Mouse (Mus musculus): Measurements from ENCODE around the gene Plpp1. TPM values are rescaled to one million over a fixed set of nuclear protein-coding genes. Genes with fewer than 3 reads are reported as not detected.

The Plpp1 gene
- total and polyA plus RNA-seq, 3 experiments: 0.12 to 0.15 TPM; not detected in 1

GRCm38 (mm10) chr13:112799721-112800241 lies 811 bp upstream of the Plpp1 start:
- TF ChIP-seq EP300 (IDR thresholded peaks at IDR 0.05; ENCODE audit: low read depth in 1 of 2, low read length in 2 of 2): peak; percentile 82 to 92
- TF ChIP-seq RCOR1 (IDR thresholded peaks at IDR 0.05; ENCODE audit: low read depth, low read length): peak; percentile 98
- TF ChIP-seq USF1 (IDR thresholded peaks at IDR 0.05; ENCODE audit: low read depth, low read length): no peak
- TF ChIP-seq MXI1 (IDR thresholded peaks at IDR 0.05; ENCODE audit: low read depth, low read length): 0 out of 2 replicates have a peak, but pooled peaks have one; percentile 28
- no peak for TF ChIP-seq UBTF (IDR thresholded peaks at IDR 0.05; ENCODE audit: borderline replicate concordance, insufficient read depth, low read depth, low read length)
- no peak for TF ChIP-seq NELFE (IDR thresholded peaks at IDR 0.05; ENCODE audit: low read depth, low read length)
- TF ChIP-seq TCF12 (IDR thresholded peaks at IDR 0.05; ENCODE audit: low read depth, low read length): peak; percentile 62
- no peak for TF ChIP-seq POLR2A (IDR thresholded peaks at IDR 0.05; ENCODE audit: control insufficient read depth in 1 of 2, insufficient read depth in 1 of 2, low read depth in 1 of 2, low read length in 2 of 2, poor library complexity in 1 of 2)
- no peak for TF ChIP-seq RAD21 (IDR thresholded peaks at IDR 0.05; ENCODE audit: low read depth, low read length)
- TF ChIP-seq HCFC1 (IDR thresholded peaks at IDR 0.05; ENCODE audit: low read depth, low read length): 0 out of 2 replicates have a peak, but pooled peaks have one; percentile 16
- TF ChIP-seq E2F4 (IDR thresholded peaks at IDR 0.05; ENCODE audit: borderline replicate concordance, low read depth, low read length): no peak
- TF ChIP-seq MYC (IDR thresholded peaks at IDR 0.05; ENCODE audit: low read depth, low read length): no peak; the same call in 1 of the 2 replicates
- TF ChIP-seq MEF2A (IDR thresholded peaks at IDR 0.05; ENCODE audit: extremely low read depth, insufficient replicate concordance, low read depth, low read length, poor library complexity, severe bottlenecking): no peak
- no peak for TF ChIP-seq TAL1 (IDR thresholded peaks at IDR 0.05; ENCODE audit: low read length)
- TF ChIP-seq ETS1 (IDR thresholded peaks at IDR 0.05; ENCODE audit: low read depth, low read length): peak; percentile 72
- peak; percentile 98 for TF ChIP-seq ZNF384 (IDR thresholded peaks at IDR 0.05; ENCODE audit: low read depth, low read length)
- peak; percentile 53; the same call in 1 of the 2 replicates for TF ChIP-seq MAFK (IDR thresholded peaks at IDR 0.05; ENCODE audit: borderline replicate concordance, low read depth, low read length)
- TF ChIP-seq BHLHE40 (IDR thresholded peaks at IDR 0.05; ENCODE audit: borderline replicate concordance, low read depth, low read length): peak; percentile 52; the same call in 1 of the 2 replicates
- no peak for TF ChIP-seq CTCF (IDR thresholded peaks at IDR 0.05 in 2 of 3, conservative IDR thresholded peaks at IDR 0.05 in 1 of 3; ENCODE audit: control insufficient read depth in 1 of 3, insufficient read depth in 1 of 3, low read depth in 2 of 3, low read length in 3 of 3, poor library complexity in 1 of 3, severe bottlenecking in 1 of 3)
- peak; percentile 81 for TF ChIP-seq GATA1 (IDR thresholded peaks at IDR 0.05; ENCODE audit: low read depth, low read length)
- TF ChIP-seq SIN3A (IDR thresholded peaks at IDR 0.05; ENCODE audit: low read length): peak; percentile 46; the same call in 1 of the 2 replicates
- no peaks in the 10 kb centered on the region for H3K79me2 ChIP-seq (ENCODE audit: control insufficient read depth, insufficient read depth, low read length, poor library complexity)
- peaks cover 2 to 6% of the 10 kb centered on the region in 2 experiments; a peak in 3 of 4 replicates for H3K4me1 ChIP-seq (ENCODE audit: control insufficient read depth in 1 of 2, insufficient read depth in 2 of 2, low read length in 2 of 2)
- no peaks in the 10 kb centered on the region; a peak in 1 of 4 replicates for H3K27me3 ChIP-seq (ENCODE audit: control insufficient read depth in 1 of 2, insufficient read depth in 2 of 2, low read length in 2 of 2)
- H3K36me3 ChIP-seq (ENCODE audit: control insufficient read depth in 1 of 2, insufficient read depth in 2 of 2, low read length in 2 of 2): peaks cover 0 to 3% of the 10 kb centered on the region in 2 experiments; a peak in 2 of 4 replicates
- DNase-seq (ENCODE audit: low read depth, low spot score): peak; percentile 75
- no peak overlapping the region for H3K4me3 ChIP-seq (ENCODE audit: control insufficient read depth in 1 of 2, insufficient read depth in 1 of 2, low read depth in 2 of 2, low read length in 2 of 2)
- H3K9me3 ChIP-seq (replicated peaks; ENCODE audit: insufficient read depth, low read length): no peaks in the 10 kb centered on the region
- no peak overlapping the region for H3K9ac ChIP-seq (ENCODE audit: control insufficient read depth, low read depth, low read length, poor library complexity, severe bottlenecking)
- no peak overlapping the region for H3K27ac ChIP-seq (ENCODE audit: control insufficient read depth, low read depth, low read length)

All from MEL (cell line).